Mouse (Mus musculus): ENCODE data around the gene Dennd2c.
"Not testable (repeated sequence)": the region's sequence is repeated elsewhere in the genome, so short reads cannot be mapped to it uniquely, and the experiment has no call there.

Dennd2c gene

DNA sequence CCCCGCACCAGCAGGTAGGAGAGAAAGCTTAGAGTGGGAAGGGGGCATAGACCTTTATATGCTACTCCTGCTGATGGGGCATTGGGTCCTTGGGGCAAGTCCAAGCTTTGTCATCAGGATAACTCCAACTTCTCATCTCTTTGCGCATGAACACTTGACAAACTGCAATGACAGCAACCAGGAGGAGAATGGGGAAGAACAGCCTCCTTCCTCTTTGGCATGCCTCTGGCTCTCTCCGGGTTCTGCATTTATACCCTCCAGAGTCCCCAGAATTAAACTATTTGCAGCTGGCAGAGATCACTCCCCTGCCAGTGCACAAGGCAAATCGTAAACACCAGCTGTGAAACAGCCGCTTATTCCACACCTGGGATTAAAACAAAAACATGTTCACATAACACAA, 111.1 kb downstream of the Dennd2c start:
- DNase-seq (ENCODE audit: low read depth, low spot score), result no peak

DNA sequence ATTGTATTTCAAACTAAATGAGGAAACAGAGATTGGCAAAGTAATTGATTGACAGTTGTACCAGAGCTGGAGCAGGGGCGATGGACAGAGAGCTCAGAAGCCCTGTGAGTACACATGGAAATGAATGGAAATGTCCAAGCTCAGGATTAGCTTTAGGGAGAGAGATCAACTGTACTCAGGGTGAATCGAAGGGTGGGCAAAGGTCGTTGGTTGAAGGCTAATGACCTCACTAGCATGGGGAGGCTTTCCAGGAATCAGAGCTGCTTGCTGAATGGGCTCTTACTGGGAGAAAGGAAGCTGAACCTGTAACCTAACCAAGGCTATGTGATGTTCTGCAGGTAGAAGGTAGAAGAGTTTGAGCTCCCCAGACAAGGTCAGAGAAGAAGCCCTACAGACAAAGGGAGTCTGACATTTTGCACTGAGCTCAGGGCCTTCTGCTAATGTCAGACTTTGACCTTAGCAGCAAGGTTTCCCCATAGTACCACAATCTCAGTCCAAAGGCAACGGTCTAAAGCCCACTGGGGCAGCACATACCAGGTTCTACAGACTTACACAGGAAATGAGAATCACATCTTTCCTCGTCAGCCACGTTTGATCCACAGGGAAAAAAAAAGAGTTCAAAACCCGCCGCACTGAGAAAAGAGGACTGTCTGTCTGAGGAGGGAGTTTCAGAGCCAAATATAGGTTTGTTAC, 112.3 kb downstream of the Dennd2c start:
- no peak for DNase-seq (ENCODE audit: low read depth, low spot score)

DNA sequence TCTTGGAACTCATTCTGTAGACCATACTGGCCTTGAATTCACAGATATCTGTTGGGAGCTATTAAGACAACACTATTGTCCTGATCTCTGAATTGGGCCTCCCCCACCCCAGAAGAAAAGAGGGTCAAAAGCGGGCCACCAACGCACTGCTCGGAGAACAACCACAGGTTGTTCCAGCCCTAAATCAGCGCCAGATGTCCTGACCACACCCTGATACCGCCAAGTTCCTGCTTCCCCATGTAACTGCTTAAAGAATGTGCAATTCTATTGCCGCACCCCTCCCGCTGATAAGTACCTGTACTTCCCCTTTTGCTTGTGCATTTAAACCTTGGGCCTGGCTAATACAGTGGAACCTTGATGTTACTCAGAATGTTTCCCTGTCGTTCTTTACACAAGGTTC, 113.0 kb downstream of the Dennd2c start:
- DNase-seq (ENCODE audit: low read depth, low spot score), result not testable (repeated sequence)

All from CD4-positive, CD25-positive, alpha-beta regulatory T cell, adult 2 months (primary cell).